Mouse (Mus musculus) gastrocnemius, adult 18-20 months (tissue): ENCODE results near the gene Scrn3. TPM values are rescaled to one million over a fixed set of nuclear protein-coding genes. Genes with fewer than 3 reads are reported as not detected.
A peak's percentile ranks its signal among the peaks of the same experiment; 100 is the strongest.

ENCODE experiments used
- DNase-seq: peaks from one replicate; pipeline ENCODE4 v3.0.0; 2021; ENCODE audit warnings: low spot score
- long read RNA-seq, 2 experiments: library from polyadenylated mRNA; stranded (forward); transcript quantifications; one replicate each; pipeline ENCODE4 v2.0.0; 2021
- total RNA-seq, 2 experiments: library from RNA; stranded (reverse); gene quantifications; 2 replicates each; pipeline ENCODE4 v1.2.3; 2021

Scrn3 gene
- 10 to 100 TPM; 55.5 to 57.9 TPM for total RNA-seq
- long read RNA-seq, experiment 1, transcript Scrn3-201 (8 exons, 3,309 nt): major isoform, 43 of 60 reads
- long read RNA-seq, experiment 1, partial matches to known transcripts: 6 of 60 reads
- long read RNA-seq, experiment 1, other reads (novel, unspliced or antisense): 8 of 60 reads
- long read RNA-seq, experiment 2, transcript Scrn3-201 (8 exons, 3,309 nt): major isoform, 40 of 53 reads
- long read RNA-seq, experiment 2, partial matches to known transcripts: 6 of 53 reads
- long read RNA-seq, experiment 2, other reads (novel, unspliced or antisense): 6 of 53 reads

DNA sequence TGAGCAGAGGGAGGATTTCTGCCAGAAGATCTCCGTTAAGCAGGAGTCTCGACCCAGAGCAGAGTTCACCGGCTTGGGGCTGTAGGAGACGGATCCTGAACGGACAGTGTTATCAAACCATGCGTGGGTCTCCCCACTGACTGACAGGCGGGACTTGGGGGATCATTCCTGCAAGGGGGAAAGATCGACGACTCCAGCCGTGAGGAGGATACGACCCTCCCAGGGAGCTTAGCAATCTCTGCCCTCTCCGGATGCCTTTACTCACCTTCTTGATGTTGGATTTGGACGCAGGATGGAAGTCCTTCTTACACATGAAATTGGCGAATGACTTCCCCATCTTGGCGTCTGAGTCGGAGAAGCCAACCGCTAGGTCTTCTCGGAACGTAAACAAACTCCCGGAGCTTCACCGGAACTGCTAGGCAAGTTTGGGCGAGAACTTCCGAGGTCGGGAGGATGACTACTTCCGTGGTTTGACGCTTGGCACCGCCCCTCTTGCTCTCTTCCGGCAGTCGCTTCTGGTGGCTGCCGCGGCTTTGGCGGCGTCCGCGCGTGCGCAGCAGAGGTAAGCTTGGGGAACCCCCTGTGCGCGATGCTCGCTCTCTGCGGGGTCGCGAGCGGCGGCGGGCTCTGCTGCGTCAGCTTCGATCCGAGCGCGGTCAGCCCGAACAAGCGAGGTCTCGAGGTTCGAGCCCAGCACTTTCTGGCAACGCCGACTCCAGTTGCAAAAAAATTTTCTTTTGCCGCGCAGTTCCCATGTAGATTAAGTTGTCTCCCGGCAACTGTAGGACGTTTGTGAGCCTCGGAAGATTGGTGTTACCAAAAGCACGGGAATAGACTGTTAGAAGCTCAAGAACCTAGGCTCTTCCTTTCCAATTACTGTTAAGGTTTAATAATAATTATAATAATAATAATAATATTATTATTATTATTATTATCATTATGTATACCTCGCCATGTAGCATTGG lies at the start of gene Scrn3, which contains the start of gene Cir1:
Gene Scrn3, plus strand, starts transcription at position 450 of the 965 bp plus-strand sequence.
Gene Cir1, minus strand, starts transcription at position 550 of the 965 bp plus-strand sequence.
- DNase-seq: peak; percentile 94

DNA sequence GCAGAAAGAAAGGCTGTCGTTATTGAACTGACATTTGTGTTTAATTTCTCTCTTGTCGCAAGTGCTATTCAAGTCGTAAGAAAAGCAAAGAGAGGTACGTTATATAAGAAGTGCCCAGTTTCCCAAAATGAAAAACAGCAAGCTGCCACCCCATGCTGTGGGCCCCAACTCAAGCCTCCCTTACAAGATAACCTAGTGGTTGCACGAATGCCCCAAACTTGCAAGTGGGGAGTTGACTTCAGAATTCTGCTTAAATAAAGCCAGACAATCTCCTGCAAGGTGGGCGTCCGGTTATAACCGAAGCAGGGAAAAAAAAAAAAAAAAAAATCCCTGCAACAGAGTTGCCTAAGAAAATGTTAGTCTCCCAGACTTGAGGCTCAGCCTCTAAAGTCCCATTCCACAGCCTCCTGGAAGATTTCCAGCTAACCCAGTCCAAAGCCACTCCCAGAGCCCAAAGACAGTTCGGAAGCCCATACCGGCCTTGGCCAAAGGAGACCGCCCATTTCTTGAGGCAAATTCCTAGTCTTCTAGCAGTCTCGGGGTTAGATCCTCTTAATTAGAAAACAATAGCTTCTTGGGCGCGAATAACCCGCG lies 49.1 kb upstream of the Scrn3 start:
- peak; percentile 43 for DNase-seq

DNA sequence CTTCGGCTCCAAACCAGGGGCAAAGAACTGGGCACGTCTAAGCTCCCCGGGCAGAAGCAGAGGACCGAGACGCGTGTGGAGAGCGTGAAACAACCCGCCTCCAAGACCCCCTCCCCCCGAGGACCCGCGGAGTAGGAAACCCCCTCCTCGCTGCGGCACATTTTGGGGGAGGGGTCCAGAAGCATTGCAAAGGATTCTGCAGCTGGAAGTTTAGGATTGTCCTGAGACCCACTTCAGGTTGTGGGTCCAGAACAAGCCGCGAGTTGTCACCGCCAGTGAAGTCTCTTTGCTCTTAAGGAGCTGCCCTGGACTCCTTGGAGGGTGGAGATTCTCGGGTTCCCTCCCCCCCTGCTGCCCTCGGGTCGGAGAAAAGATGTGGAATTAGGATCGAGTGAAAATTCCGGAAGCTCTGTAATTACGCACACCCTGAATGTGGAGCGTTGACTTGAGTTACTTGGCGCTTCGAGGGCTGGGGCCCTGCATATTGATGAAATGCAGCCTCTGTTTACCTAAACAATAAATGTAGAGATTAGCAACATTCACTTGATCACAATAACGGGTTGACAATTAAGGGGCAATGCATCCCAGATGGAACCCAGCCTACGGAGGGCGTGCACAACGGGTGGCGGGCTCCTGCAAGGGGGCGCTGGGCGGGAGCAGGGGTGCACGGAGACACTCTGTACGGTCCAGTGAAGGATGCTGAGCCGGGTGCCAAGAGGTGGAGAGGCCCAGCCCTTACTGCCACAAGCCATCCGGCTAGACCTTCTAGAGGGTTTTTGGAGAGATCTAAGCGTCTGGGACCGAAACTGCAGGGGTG lies 48.4 kb upstream of the Scrn3 start:
- no peak for DNase-seq

DNA sequence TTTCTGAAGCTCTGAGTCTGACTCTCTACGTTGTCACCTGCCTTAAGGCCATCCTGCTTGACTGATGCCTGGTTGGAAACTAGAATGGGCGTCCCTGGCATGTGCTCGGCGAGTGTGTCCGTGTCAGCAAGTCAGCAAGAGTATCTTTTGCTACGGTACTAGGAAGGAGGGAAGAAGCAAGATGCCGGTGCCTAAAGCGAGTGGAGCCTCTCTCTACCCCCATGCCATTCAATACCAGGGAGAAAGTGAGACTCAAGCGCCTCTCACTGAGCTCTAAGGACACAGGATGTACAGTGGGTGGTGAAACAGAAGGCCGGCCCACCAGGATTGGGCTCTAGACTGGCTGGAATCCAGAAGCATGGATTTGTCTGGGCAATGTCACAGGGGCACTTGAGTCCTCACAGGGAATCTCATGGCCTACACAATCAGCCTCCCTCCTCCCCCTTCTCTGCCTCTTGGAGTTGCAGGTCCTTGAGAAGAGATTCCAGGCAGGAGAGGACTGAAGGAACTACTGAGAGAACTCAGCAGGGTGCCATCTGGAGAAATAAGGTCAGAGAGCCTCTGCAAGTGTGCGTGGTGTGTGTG lies 47.7 kb upstream of the Scrn3 start:
- no peak for DNase-seq

DNA sequence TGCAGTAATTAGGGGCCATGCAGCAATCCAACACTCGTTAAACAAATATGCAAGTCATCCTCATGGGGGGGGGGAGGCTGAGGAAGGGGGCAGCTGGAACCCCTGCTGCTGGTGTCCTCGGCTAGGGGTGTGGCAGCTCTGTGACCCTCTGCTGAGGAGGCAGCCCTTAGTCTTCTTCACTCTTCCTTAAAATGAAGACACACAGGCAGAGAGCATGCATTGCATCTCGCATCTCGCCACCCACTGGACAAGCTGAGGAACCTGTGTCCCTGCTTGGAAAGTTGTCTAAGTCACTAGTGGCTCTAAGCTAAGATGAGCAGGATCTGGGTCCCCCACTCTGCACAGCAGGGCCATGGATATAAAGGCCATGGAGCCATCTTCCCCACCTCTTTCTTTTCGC lies 46.4 kb upstream of the Scrn3 start:
- DNase-seq: no peak

DNA sequence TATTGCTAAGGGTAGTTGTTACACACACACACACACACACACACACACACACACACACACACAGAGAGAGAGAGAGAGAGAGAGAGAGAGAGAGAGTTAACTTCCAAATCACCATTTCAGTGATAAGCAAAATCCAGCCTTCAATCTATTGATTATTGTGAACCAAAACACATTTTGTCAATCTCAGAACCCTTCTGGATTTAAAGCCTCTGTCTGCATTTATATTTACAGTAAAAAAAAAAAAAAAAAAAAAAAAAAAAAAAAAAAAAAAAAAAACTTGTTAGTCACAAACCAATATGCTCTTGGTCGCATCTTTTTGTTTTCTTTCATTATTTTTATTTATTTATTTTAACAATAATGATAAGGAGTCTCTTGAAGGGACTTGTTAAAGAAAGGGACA lies 45.8 kb upstream of the Scrn3 start:
- no peak for DNase-seq

DNA sequence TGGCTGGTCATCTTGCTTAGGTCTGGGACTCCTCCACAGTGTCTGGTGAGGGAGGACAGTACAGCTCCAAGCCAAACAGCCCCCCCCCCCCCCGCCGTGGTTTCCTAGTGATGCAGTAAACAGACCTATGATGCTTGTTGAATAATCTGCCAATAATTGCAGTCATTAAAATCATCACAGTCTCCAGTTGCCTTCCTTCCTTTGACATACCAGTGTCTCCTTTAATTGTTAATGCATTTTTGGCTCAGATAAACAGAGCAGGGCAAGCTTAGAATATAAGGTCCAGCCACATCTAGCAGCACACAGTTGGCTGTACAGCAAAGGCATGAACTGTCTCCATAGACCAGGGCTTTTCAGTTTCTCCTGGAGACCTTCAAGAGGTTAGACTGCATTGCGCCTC lies 45.2 kb upstream of the Scrn3 start:
- no peak for DNase-seq

DNA sequence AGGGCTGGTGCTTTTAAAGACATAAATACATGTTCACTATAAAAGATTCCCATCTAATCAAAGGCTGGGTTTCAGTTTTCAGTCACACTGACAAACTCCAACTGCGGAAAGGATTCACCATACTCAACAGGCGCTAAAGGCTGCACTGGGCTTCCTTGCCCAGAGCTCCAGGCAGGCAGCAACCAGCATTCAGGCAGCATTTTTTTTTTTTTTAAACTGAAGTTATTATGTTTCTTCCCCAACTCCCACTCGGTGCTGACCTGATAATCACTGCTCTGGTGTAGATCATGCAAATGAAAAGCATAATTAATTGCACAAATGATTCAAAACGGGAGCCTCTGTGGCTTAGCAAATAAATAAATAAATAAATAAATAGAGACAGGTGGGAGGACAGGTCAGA lies 44.6 kb upstream of the Scrn3 start:
- no peak for DNase-seq

DNA sequence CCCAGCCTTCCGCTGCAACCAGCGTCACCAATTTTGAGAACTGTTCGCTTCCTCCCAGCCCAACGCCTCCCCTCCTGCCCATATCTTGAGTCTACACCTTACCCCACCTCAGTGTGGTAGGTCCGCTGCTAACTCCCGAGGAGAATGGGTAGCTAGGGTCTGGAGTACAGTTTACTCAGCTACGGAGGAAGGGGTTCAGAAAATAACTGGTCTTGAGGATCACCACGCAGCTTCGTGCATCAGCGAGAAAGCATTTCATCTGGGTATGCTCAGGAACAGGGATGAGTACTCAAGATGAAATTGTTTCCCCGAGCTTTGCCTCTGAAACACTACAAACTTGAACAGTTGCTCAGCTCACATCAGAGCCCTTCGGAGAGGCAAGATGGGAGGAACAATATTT lies 44.1 kb upstream of the Scrn3 start:
- DNase-seq: no peak

DNA sequence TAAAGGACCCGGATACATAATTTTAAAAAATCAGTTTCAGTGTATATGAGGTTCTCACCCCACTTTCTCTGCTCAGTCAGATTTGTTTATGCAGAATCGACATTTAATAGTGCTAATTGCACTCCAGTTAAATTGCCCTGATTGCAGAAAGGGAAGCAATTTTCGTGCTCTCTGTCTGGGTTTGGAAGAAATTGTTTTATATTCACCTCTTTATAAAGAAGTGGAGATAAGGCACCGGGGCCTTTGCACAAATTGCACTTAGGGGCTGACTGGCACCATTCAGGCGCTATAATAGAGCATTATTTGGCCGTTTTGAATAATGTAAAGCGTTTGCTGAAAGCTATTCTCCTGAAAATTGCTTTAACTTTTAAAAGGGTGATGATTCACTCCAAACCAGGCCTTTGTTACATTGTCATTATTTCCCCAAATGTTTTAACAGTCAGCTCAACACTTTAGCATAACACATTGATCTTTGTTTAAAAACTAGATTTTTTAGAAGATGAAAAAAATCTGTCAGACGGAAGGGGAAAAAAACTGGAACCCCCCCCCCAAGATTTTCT lies 43.5 kb upstream of the Scrn3 start:
- DNase-seq: no peak

DNA sequence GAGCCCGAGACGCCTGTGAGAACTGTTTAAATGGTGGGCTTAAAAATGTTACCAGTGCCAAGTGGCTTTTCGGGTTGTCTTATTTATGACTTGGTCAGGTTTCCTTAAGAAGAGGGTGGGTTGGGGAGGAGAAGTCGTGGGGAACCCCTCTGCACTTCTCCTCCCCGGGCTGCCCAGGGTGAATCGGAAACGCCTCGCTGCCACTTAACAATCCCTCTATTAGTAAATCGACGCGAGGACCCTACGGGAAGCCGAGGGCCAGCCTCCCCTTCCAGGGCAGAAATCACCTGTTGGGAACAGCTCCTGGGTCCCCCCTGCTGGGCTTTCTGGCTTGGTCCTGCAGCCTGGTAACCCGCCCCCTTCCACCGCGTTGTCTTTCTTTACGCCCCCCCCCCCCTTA lies 42.7 kb upstream of the Scrn3 start:
- no peak for DNase-seq

DNA sequence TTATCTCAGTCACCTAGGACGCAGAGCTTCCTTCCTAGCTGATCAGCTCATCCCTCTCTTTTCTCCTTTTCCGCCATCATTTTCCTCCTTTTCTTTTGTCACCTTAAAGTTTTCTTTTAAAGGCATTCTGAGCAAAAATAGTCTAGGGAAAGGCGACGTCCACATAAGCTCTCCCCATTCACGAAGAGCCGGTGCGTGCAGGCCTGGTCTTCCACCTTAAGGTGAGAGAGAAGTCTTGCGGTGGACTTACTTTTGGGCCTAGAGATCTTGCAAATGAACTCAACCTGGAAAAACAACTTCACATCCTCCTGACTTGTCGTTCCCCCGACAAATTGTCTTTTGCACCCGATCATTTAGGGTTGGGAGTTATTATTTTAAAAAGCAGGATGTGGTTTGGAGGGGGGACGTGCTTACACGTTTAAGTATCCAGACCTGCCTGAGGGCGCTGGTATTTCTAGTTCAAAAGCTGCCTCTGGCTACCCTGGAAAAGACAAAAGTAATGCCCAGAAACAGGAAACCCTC lies 42.3 kb upstream of the Scrn3 start:
- DNase-seq: no peak

DNA sequence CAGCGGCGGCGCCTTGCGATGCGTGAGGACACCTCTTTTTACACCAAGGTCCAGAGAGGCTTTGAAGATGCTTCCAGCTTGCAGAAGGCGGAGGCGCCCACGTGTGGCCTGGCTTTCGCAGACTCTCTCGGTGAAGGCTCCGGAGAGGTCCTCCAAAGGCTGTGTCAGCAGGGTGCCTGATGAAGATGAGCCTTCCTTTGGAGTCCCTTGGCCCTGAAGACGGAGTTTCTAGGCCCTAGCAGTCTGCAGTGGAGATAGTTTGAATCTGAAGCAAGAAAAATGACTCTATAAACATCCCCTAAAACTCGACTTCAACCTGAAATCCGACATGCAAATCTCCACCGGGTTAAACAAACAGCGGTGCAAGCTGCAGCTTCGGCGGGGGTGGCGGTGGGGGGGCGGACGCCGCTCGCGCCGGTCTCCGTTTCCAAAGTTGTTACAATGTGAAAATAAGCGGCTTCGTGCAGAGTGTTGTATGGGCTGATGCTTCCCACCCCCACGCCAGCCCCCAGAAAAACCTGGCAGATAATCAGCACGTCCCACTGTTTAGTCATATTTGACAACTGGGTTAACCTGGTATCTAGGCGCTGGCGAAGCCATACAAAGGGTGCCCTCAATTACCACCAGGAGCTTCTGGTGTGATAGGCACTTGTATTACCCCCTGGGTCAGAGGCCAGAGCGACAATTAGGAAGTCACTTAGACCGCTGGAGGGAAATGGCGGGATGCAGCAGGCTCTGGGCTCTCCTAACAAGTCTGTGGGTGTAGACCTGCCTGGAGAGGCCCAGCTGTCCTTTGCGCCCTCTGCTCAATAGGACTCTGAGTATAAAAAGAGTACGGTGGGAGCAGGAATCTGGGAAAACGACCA lies 41.6 kb upstream of the Scrn3 start:
- no peak for DNase-seq

DNA sequence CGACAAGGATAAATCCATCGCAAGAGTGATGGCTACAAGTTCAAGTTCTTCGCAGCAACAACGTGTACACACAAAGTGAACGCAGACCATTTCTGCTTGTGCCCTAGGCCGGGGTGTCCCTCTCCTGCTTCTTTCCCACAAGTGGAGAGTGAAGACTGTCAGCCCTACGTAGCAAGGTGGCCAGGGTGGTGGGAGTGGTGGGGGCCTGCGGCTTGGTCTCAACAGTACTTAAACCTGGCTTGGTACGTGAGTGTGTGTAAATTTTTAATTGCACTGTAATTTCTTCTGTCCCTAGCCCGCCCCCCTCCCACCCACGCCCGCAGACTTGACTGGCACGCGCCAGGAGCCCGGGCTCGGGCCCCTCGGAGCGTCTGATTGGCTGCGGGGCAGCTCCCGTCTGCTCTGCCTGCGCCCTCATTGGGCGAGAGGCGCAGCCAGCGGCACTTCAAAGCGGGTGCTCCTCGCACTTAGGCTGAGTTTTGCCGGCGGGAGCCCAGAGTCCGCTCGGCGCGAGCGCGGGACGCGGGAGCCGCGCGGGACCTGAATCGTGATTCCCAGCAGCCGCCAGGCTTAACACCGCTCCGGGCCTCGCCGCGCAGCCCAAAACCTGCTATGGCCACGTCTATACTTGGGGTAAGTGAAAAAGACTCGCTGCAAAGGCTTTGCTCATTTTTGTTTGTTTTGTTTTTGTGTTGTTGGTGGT lies 40.8 kb upstream of the Scrn3 start, which contains the start of gene Sp9:
Gene Sp9, plus strand, starts transcription at position 467 of the 703 bp plus-strand sequence.
- no peak for DNase-seq

DNA sequence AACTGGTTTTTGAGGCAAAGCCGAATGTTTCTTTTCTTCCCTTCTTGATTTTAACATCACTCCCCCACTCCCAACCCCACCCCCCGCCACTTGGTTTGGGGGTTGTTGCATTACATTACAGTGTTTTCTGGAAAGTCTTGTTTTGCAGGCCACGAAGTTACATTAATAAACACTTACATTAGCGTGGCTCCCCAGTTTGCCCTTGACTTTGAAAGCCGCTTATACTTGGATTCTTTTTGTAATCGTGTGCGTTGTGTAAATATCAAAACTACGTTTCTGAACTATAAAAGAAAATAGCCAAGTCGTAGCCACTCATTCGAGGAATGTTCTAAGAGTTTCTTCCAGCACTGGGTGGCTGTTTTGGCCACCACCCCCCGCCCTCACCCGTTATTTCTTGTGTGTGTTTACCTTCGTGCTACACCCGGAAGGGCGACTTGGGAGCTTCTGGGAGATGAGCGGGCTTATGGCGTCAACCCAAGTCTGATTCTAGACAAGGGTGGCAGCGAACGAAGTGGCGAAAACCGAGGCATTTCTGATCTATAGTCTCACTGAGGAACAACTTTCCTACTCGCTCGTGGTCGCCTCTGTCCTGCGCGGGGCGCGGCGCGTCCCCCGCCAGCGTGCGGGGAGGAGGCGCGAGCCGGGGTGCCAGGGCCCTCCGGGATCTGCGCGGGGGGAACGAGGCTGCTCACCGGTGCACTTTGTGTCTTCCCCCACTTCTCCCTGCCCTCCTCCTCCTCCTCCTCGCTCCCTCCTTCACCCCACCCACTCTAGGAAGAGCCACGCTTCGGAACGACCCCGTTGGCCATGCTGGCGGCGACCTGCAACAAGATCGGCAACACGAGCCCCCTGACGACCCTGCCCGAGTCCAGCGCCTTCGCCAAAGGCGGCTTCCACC lies 39.8 kb upstream of the Scrn3 start:
- DNase-seq: peak; percentile 11

DNA sequence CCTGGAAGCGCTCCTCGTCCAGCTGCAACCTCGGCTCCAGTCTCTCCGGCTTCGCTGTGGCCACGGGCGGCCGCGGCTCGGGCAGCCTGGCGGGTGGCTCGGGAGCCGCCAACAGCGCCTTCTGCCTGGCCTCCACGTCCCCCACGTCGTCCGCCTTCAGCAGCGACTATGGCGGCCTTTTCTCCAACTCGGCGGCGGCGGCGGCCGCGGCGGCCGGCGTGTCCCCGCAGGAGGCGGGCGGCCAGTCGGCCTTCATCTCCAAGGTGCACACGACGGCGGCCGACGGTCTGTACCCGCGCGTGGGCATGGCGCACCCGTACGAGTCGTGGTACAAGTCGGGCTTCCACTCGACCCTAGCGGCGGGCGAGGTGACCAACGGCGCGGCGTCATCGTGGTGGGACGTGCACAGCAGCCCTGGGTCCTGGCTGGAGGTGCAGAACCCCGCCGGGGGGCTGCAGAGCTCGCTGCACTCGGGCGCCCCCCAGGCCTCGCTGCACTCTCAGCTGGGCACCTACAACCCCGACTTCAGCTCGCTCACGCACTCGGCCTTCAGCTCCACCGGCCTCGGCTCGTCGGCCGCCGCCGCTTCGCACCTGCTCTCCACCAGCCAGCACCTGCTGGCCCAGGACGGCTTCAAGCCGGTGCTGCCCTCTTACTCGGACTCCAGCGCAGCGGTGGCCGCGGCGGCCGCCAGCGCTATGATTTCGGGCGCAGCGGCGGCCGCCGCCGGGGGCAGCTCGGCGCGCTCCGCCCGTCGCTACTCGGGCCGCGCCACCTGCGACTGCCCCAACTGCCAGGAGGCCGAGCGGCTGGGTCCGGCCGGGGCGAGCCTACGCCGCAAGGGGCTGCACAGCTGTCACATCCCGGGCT lies 38.9 kb upstream of the Scrn3 start:
- DNase-seq: peak; percentile 8
